Mouse (Mus musculus) heart, embryonic 15.5 days (tissue): ENCODE results near the gene Lin54. TPM values are rescaled to one million over a fixed set of nuclear protein-coding genes. Genes with fewer than 3 reads are reported as not detected.
A peak's percentile ranks its signal among the peaks of the same experiment; 100 is the strongest.

ENCODE experiments used
- ATAC-seq: fragments of 200-750 bp; cut with Nextera tagmentation; replicated peaks from 2 replicates; pipeline ENCODE4 v1.8.0; 2017; ENCODE audit warnings: low read depth, moderate TSS enrichment; ENCODE audit not compliant: insufficient number of reproducible peaks, insufficient read depth, low FRiP score
- H3K27ac ChIP-seq: fragments of 300-500 bp; sonication (generic); 2 replicates; pipeline ENCODE4 v1.5.1; 2015; ENCODE audit warnings: mild to moderate bottlenecking, inconsistent platforms
- H3K27me3 ChIP-seq: fragments of 300-500 bp; sonication (generic); 2 replicates; pipeline ENCODE4 v1.6.1; 2015; ENCODE audit warnings: inconsistent platforms
- H3K36me3 ChIP-seq: fragments of 300-500 bp; sonication (generic); 2 replicates; pipeline ENCODE4 v1.6.1; 2015; ENCODE audit warnings: mild to moderate bottlenecking, inconsistent platforms
- H3K4me1 ChIP-seq: fragments of 300-500 bp; sonication (generic); replicated peaks from 2 replicates; pipeline ENCODE4 v1.6.1; 2015; ENCODE audit warnings: inconsistent platforms
- H3K4me2 ChIP-seq: fragments of 300-500 bp; sonication (generic); 2 replicates; pipeline ENCODE4 v1.6.1; 2015; ENCODE audit warnings: inconsistent platforms, mild to moderate bottlenecking, moderate library complexity
- H3K4me3 ChIP-seq: fragments of 300-500 bp; sonication (generic); 2 replicates; pipeline ENCODE4 v1.5.1; 2015; ENCODE audit warnings: mild to moderate bottlenecking, inconsistent platforms
- H3K9ac ChIP-seq: fragments of 300-500 bp; sonication (generic); 2 replicates; pipeline ENCODE4 v1.6.1; 2015; ENCODE audit warnings: mild to moderate bottlenecking, inconsistent platforms
- H3K9me3 ChIP-seq: fragments of 300-500 bp; sonication (generic); replicated peaks from 2 replicates; pipeline ENCODE4 v1.6.1; 2016; ENCODE audit warnings: inconsistent platforms
- WGBS: fragments of 180-500 bp; shearing (Covaris S2); methylation state at CpG from one replicate; pipeline ENCODE4 v1.1.7; 2015; ENCODE audit warnings: mixed read lengths; 5-methylcytosine and 5-hydroxymethylcytosine counted together
- polyA plus RNA-seq: library from polyadenylated mRNA; unstranded; fragments of >200 nt; fragmentation: Nextera tagmentation; extraction: Ambion mirVana; gene quantifications from 2 replicates; pipeline ENCODE4 v1.2.1, GENCODE M21; 2015

Lin54 gene
- polyA plus RNA-seq, 1 experiment from 2014 or later: 10.2 TPM

DNA sequence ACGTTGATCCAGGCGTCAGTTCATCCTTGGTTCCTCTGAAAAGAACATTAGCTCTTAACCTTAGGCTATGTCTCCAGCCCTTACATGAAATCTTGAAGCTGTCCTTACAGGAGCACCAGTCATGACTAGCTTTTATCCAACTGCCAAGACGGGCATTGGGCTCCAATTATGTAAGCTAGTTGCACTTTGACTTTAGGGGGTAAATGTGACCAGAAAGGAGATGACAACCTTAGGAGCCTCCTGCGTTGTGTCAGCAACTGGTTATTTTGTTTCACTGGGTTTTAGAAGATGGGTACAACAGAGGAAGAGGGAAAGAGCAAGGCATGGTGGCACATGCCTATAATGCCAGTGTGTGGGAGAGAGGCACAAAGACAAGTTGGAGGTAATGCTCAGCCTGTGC is 81.6 kb downstream of the Lin54 start:
- Histone ChIP-seq H3K36me3 (peaks cover 55% of the 10 kb centered on the region), H3K9ac (no peak overlapping the region)

DNA sequence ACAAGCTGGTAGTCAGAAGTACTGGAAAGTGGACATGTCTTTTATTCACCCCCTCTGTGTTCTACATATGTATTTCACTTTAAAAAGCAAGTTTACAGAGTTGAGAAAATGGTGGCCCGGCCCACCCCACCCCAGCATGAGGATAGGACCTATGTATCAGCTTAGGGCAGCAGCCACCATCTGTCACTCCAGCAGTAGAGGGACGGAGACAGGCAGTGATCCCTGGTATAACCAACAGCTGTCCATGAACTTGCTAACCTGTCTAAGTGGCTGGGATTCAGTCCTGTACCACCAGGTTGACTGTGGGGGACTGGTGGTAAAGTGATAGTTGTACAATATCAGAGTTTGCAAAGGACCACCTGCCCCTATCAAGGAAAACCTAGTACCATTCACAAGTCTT is 82.4 kb downstream of the Lin54 start:
- Histone ChIP-seq H3K9ac (no peak overlapping the region), H3K4me2 (no peak overlapping the region), H3K27ac (no peak overlapping the region), H3K27me3 (no peaks in the 10 kb centered on the region), H3K9me3 (no peaks in the 10 kb centered on the region), H3K36me3 (peaks cover 47% of the 10 kb centered on the region), H3K4me1 (peaks cover 26% of the 10 kb centered on the region), H3K4me3 (no peak overlapping the region)
- ATAC-seq: no peak
- WGBS: 81% methylated on average over 2 of the region's 2 CpGs

More for the DNA sequence above, 81.6 kb downstream of the Lin54 start:
- Histone ChIP-seq H3K27me3 (no peaks in the 10 kb centered on the region), H3K27ac (no peak overlapping the region), H3K4me3 (no peak overlapping the region), H3K4me1 (peaks cover 26% of the 10 kb centered on the region), H3K4me2 (no peak overlapping the region), H3K9me3 (no peaks in the 10 kb centered on the region)
- 77% methylated on average over 4 of the region's 4 CpGs for WGBS
- no peak for ATAC-seq

GRCm38 (mm10) chr5:100415761-100416590 is 84.5 kb downstream of the Lin54 start, which contains the start of gene Sec31a:
TSS of gene Sec31a (minus strand) at chr5:100416234.
- Histone ChIP-seq H3K27me3 (no peaks in the 10 kb centered on the region), H3K27ac (peak within 1 kb of the TSS; percentile 96), H3K9ac (peak within 1 kb of the TSS; percentile 93), H3K4me1 (peaks cover 37% of the 10 kb centered on the region), H3K4me2 (peak within 1 kb of the TSS; percentile 73), H3K36me3 (peaks cover 27% of the 10 kb centered on the region), H3K4me3 (peak within 1 kb of the TSS; percentile 96), H3K9me3 (no peaks in the 10 kb centered on the region)
- under 1% methylated on average over 69 of the region's 82 CpGs for WGBS
- peak; percentile 97 for ATAC-seq

- Histone ChIP-seq H3K9me3 (no peaks in the 10 kb centered on the region), H3K36me3 (peaks cover 17% of the 10 kb centered on the region), H3K9ac (peak overlapping the region; percentile 93), H3K4me2 (peak overlapping the region; percentile 73), H3K27me3 (no peaks in the 10 kb centered on the region), H3K27ac (peak overlapping the region; percentile 96), H3K4me1 (peaks cover 37% of the 10 kb centered on the region), H3K4me3 (peak overlapping the region; percentile 96)
- ATAC-seq: no peak
- 14% methylated on average over 11 of the region's 11 CpGs for WGBS
These were observed 85.8 kb downstream of the Lin54 start for GRCm38 (mm10) chr5:100414474-100415196.

DNA sequence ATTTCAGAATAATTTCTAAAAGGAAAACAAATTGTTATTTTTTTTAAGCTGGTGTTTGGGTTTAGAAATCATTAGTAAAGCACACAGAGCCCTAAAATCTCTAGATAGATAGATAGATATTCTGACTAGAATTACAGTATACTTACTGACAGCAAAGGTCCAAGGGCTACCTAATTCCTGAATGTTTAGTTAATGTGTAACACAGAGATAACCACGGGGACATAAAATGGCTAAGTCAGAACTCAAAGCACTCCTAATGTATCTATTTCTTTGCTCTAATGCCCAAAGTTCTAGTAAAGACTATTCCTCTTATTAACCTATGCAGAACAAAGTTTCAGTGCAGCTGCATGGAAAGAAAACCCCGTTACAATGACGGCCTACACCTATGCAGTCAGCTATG is 87.6 kb downstream of the Lin54 start:
- 71% methylated on average over 3 of the region's 3 CpGs for WGBS
- Histone ChIP-seq H3K27me3 (no peaks in the 10 kb centered on the region), H3K4me2 (peak overlapping the region; percentile 73), H3K4me3 (no peak overlapping the region), H3K9me3 (no peaks in the 10 kb centered on the region), H3K36me3 (peaks cover 2% of the 10 kb centered on the region; the same call in 1 of the 2 replicates), H3K9ac (no peak overlapping the region), H3K4me1 (peaks cover 37% of the 10 kb centered on the region), H3K27ac (no peak overlapping the region)
- no peak for ATAC-seq

DNA sequence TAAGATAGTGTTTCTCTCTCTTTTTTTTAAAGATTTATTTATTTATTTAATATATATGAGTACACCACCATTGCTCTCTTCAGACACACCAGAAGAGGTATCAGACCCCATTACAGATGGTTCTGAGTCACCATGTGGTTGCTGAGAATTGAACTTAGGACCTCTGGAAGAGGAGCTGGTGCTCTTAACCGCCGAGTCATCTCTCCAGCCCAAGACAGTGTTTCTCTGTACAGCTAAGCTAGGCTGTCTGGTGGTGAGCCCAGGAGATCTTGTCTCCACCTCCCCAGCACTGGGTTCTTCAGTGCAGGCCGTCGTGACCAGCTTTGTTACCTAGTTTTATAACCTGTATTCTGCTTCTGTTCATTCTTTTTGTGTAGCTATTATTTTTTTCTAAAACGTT is 90.2 kb downstream of the Lin54 start:
- peaks cover 22% of the 10 kb centered on the region for H3K36me3 ChIP-seq
- H3K9me3 ChIP-seq: no peaks in the 10 kb centered on the region
- WGBS: 85% methylated on average over 5 of the region's 5 CpGs

DNA sequence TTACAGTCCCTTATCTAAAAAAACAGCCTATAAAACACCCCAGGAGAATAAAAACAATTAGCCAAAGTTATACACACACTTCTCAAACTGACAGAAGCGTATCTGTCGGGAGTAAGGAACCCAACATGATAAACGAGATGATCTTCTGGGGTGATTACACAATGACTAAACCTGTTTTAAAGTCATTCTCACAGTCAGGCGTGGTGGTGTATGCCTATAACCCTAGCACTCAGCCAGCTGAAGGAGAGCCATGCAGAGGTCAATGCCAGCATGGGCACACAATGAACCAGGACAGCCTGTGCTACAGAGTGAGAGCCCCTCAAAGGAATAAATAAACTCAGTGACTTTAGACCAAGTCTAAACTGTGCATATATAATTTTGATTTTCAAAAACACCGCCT is 92.0 kb downstream of the Lin54 start:
- no peak overlapping the region for H3K4me3 ChIP-seq
- WGBS: 83% methylated on average over 5 of the region's 5 CpGs
- no peak overlapping the region for H3K9ac ChIP-seq
- no peaks in the 10 kb centered on the region for H3K9me3 ChIP-seq
- H3K4me1 ChIP-seq: peaks cover 20% of the 10 kb centered on the region
- no peaks in the 10 kb centered on the region for H3K27me3 ChIP-seq
- H3K36me3 ChIP-seq: peaks cover 37% of the 10 kb centered on the region
- H3K27ac ChIP-seq: no peak overlapping the region
- no peak overlapping the region for H3K4me2 ChIP-seq
- no peak for ATAC-seq

More for the DNA sequence above, 90.2 kb downstream of the Lin54 start:
- no peak overlapping the region for H3K4me2 ChIP-seq
- no peak for ATAC-seq
- H3K27me3 ChIP-seq: no peaks in the 10 kb centered on the region
- H3K4me1 ChIP-seq: peaks cover 31% of the 10 kb centered on the region
- no peak overlapping the region for H3K9ac ChIP-seq
- H3K4me3 ChIP-seq: no peak overlapping the region
- no peak overlapping the region for H3K27ac ChIP-seq

- Histone ChIP-seq H3K27ac (no peak overlapping the region), H3K9ac (no peak overlapping the region), H3K36me3 (peaks cover 88% of the 10 kb centered on the region), H3K4me1 (no peaks in the 10 kb centered on the region), H3K4me3 (no peak overlapping the region), H3K4me2 (no peak overlapping the region), H3K27me3 (no peaks in the 10 kb centered on the region), H3K9me3 (no peaks in the 10 kb centered on the region)
- ATAC-seq: no peak
- WGBS: 93% methylated on average over 3 of the region's 3 CpGs
These were observed 103.7 kb downstream of the Lin54 start for GRCm38 (mm10) chr5:100396753-100397152.

- no peaks in the 10 kb centered on the region for H3K4me1 ChIP-seq
- H3K27ac ChIP-seq: no peak overlapping the region
- H3K4me2 ChIP-seq: no peak overlapping the region
- no peak overlapping the region for H3K9ac ChIP-seq
- ATAC-seq: no peak
- H3K9me3 ChIP-seq: no peaks in the 10 kb centered on the region
- no peak overlapping the region for H3K4me3 ChIP-seq
- no peaks in the 10 kb centered on the region for H3K27me3 ChIP-seq
- 88% methylated on average over 3 of the region's 3 CpGs for WGBS
- peaks cover 93% of the 10 kb centered on the region for H3K36me3 ChIP-seq
These were observed 106.8 kb downstream of the Lin54 start for GRCm38 (mm10) chr5:100393681-100394080.

- Histone ChIP-seq H3K27ac (no peak overlapping the region), H3K9ac (no peak overlapping the region), H3K27me3 (no peaks in the 10 kb centered on the region), H3K9me3 (no peaks in the 10 kb centered on the region), H3K4me3 (no peak overlapping the region), H3K4me1 (no peaks in the 10 kb centered on the region), H3K4me2 (no peak overlapping the region), H3K36me3 (peaks cover 89% of the 10 kb centered on the region)
- WGBS: 86% methylated on average over 20 of the region's 20 CpGs
- no peak for ATAC-seq
These were observed 107.9 kb downstream of the Lin54 start for GRCm38 (mm10) chr5:100392436-100392955.
